Mouse (Mus musculus) cerebellum, postnatal 10 days (tissue): Measurements from ENCODE around the gene Fignl2.
"Not testable (repeated sequence)": the region's sequence is repeated elsewhere in the genome, so short reads cannot be mapped to it uniquely, and the experiment has no call there.

Source experiments
- DNase-seq, 2 experiments: peaks; one replicate each; pipeline ENCODE4 v3.0.0; 2021; ENCODE audit warnings: mixed read lengths in 2 of 2

Fignl2 gene

GRCm38 (mm10) chr15:101077813-101078730 is at the start of gene Fignl2:
Gene Fignl2 (minus strand): TSS chr15:101078567.
- DNase-seq: peak in 1 of 2 experiments; percentile 35

GRCm38 (mm10) chr15:101126876-101127544 is 48.6 kb upstream of the Fignl2 start:
- no peak for DNase-seq

- no peak for DNase-seq
Observed at GRCm38 (mm10) chr15:101125561-101125960, 47.2 kb upstream of the Fignl2 start.

GRCm38 (mm10) chr15:101123202-101123601 is 44.8 kb upstream of the Fignl2 start:
- DNase-seq: no peak

- no peak for DNase-seq
Observed at GRCm38 (mm10) chr15:101122290-101122589, 43.9 kb upstream of the Fignl2 start.

- DNase-seq: no peak
Observed at GRCm38 (mm10) chr15:101121411-101122289, 43.3 kb upstream of the Fignl2 start.

- peak; percentile 47 to 72 for DNase-seq
Observed at GRCm38 (mm10) chr15:101118399-101119125, 40.2 kb upstream of the Fignl2 start.

GRCm38 (mm10) chr15:101115511-101116110 is 37.2 kb upstream of the Fignl2 start, which contains the start of gene Ankrd33:
Gene Ankrd33 (plus strand): TSS chr15:101115755.
- no peak for DNase-seq

GRCm38 (mm10) chr15:101113778-101114177 is 35.4 kb upstream of the Fignl2 start:
- not testable (repeated sequence) for DNase-seq

GRCm38 (mm10) chr15:101113176-101113575 is 34.8 kb upstream of the Fignl2 start:
- DNase-seq: no peak

- DNase-seq: no peak
Observed at GRCm38 (mm10) chr15:101107906-101108671, 29.7 kb upstream of the Fignl2 start.

GRCm38 (mm10) chr15:101106011-101106410 is 27.6 kb upstream of the Fignl2 start:
- no peak for DNase-seq

- DNase-seq: peak; percentile 92
Observed at GRCm38 (mm10) chr15:101105496-101105994, 27.2 kb upstream of the Fignl2 start.

GRCm38 (mm10) chr15:101103605-101104304 is 25.4 kb upstream of the Fignl2 start:
- no peak for DNase-seq

- DNase-seq: no peak
Observed at GRCm38 (mm10) chr15:101100996-101101395, 22.6 kb upstream of the Fignl2 start.

- peak; percentile 91 to 95 for DNase-seq
Observed at GRCm38 (mm10) chr15:101097985-101098651, 19.8 kb upstream of the Fignl2 start.

- DNase-seq: no peak
Observed at GRCm38 (mm10) chr15:101095392-101095791, 17.0 kb upstream of the Fignl2 start.

- no peak for DNase-seq
Observed at GRCm38 (mm10) chr15:101094979-101095378, 16.6 kb upstream of the Fignl2 start.

GRCm38 (mm10) chr15:101093988-101094387 is 15.6 kb upstream of the Fignl2 start:
- DNase-seq: no peak
